Mouse (Mus musculus): ENCODE data around the gene Olfr872. TPM values are rescaled to one million over a fixed set of nuclear protein-coding genes. Genes with fewer than 3 reads are reported as not detected.

Olfr872 gene
- polyA plus RNA-seq, 1 experiment from 2014 or later: not detected

GRCm38 (mm10) chr9:20298232-20298631, 61.3 kb downstream of the Olfr872 start, which contains the start of gene Olfr873:
TSS of gene Olfr873 (plus strand) at chr9:20298532.
- 85% methylated on average over 1 of the region's 1 CpGs for WGBS
- Histone ChIP-seq H3K27me3 (ENCODE audit: control insufficient read depth, insufficient read depth, low read length) (no peaks in the 10 kb centered on the region), H3K4me1 (ENCODE audit: control insufficient read depth, insufficient read depth, low read length) (no peaks in the 10 kb centered on the region), H3K27ac (ENCODE audit: low read depth, low read length) (no peak within 1 kb of the TSS), H3K36me3 (ENCODE audit: control insufficient read depth, insufficient read depth, low read length) (no peaks in the 10 kb centered on the region), H3K4me2 (ENCODE audit: low read depth, low read length) (no peak within 1 kb of the TSS), H3K9ac (replicated peaks; ENCODE audit: low read depth, low read length) (no peak within 1 kb of the TSS), H3K9me3 (ENCODE audit: control insufficient read depth, low read length) (no peaks in the 10 kb centered on the region), H3K4me3 (ENCODE audit: low read depth, low read length) (no peak within 1 kb of the TSS)
- no peak for ATAC-seq (ENCODE audit: low read depth)

Other genes with a start within 250 kb of the Olfr872 start
- gene Olfr866, start 209.1 kb upstream of the Olfr872 start, polyA plus RNA-seq (2014; fragmentation: Nextera tagmentation; extraction: Ambion mirVana): not detected in 2 replicates
- gene Olfr867, start 179.6 kb upstream of the Olfr872 start, polyA plus RNA-seq (2014; fragmentation: Nextera tagmentation; extraction: Ambion mirVana): not detected in 2 replicates
- not detected in 2 replicates for gene Olfr868, start 138.5 kb upstream of the Olfr872 start, polyA plus RNA-seq (2014; fragmentation: Nextera tagmentation; extraction: Ambion mirVana)
- not detected in 2 replicates for gene Olfr869, start 108.1 kb upstream of the Olfr872 start, polyA plus RNA-seq (2014; fragmentation: Nextera tagmentation; extraction: Ambion mirVana)
- gene Olfr870, start 63.1 kb upstream of the Olfr872 start, polyA plus RNA-seq (2014; fragmentation: Nextera tagmentation; extraction: Ambion mirVana): not detected in 2 replicates
- not detected in 2 replicates for gene Olfr871, start 24.9 kb upstream of the Olfr872 start, polyA plus RNA-seq (2014; fragmentation: Nextera tagmentation; extraction: Ambion mirVana)
- not detected in 2 replicates for gene Olfr39, start 45.2 kb downstream of the Olfr872 start, polyA plus RNA-seq (2014; fragmentation: Nextera tagmentation; extraction: Ambion mirVana)
- not detected in 2 replicates for gene Olfr873, start 61.4 kb downstream of the Olfr872 start, polyA plus RNA-seq (2014; fragmentation: Nextera tagmentation; extraction: Ambion mirVana)
- 0.13 TPM in 1 of 2 replicates, not detected in the other for gene Olfr18, start 99.0 kb downstream of the Olfr872 start, polyA plus RNA-seq (2014; fragmentation: Nextera tagmentation; extraction: Ambion mirVana)
- gene Zfp560, start 148.1 kb downstream of the Olfr872 start, polyA plus RNA-seq (2014; fragmentation: Nextera tagmentation; extraction: Ambion mirVana): 38.6 and 43.5 TPM in 2 replicates
- 22.5 and 26.1 TPM in 2 replicates for gene Zfp26, start 223.0 kb downstream of the Olfr872 start, polyA plus RNA-seq (2014; fragmentation: Nextera tagmentation; extraction: Ambion mirVana)

Measured in neural tube, embryonic 14.5 days (tissue).